Mouse (Mus musculus) right cerebral cortex, postnatal 4 days (tissue): ENCODE results near the gene Cib1.
A peak's percentile ranks its signal among the peaks of the same experiment; 100 is the strongest.

Experiments
- DNase-seq: peaks from one replicate; pipeline ENCODE4 v3.0.0-alpha.2; 2022

Gene Cib1

DNA sequence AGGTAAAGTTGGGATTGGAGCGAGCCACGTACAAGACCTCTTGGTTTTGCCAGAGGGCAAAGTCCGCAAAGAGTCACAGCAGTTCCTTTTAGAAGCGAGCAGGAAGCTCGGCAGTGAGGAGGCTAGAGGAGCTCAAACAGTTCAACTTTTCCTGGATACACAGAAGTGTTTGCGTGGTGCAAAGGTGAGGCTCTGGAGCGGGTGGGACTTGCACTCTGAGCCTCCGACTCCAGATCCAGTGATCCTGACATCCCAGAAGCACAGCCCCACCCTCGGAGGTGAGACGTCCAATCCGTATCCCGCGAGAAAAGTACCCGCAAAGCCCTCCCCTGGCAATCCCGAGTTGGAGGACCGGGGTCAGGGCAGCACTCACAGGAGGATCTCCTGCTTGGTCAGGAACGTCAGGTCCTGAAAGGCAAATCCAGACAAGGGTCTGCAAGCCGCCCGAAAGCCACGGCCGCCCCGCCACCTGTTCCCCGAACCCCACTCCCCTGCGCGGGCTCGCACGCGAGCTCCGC, 583 bp downstream of the Cib1 start:
- no peak for DNase-seq

DNA sequence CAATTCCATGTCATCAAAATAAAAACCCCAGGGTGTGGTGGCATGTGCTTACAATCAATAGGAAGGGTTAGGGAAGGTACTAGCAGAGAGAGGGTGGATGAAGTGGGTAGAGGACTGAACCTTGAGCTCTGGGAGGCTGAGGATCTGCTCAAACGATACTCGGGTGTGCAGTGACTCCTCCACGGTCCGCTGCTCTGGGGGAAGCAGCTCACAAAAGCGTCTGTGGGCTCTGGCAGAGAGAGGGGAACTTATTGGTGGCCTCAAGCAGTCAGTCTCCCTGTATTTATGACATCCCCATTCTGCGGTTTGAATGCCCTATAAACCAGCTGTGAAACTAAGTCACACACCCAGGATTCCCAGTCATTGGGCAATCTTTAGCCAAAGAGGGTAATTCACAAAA, 2.4 kb downstream of the Cib1 start:
- no peak for DNase-seq

DNA sequence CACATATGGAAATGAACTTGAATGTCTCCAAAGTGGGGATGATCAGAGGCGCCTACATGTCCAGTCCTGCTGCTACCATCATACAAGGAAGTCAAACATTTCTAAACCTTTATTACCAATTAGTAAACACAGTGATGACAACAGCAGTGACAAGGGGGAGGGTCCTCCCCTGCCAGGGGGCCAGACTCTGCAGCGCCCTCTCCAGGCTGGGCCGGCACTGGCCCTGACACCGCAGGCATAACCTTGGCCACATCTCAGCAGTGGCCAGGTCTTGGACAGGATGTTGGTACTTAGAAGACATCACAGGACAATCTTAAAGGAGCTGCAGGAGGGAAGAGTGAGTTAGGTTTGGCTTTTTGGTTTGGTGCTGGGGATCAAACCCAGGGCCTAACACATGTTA, 5.5 kb downstream of the Cib1 start:
- DNase-seq = no peak

DNA sequence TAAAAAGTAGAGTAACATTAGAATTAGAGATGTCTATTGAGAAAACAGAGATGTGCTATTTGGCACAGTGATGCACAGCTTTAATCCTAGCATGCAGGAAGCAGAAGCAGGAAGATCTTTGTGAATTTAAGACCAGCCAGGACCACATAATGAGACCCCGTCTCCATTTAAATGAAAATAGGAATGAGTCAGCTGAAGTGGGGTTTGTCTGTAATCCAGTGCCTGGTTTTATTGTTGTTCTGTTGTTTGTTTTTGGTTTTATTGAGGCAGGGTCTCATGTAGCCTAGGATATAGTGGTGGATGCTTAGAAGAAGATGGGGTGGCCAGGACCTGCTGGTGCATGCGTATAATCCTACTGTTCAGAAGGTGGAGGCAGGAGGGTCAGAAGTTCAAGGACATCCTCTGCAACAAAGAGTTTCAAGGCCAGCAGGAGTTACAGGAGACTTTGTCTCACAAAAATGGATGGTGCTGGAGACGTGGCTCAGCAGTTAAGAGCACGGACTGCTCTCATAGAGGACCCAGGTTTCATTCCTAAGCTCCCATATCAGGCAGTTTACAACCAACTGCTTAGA, 11.3 kb downstream of the Cib1 start:
- no peak for DNase-seq

DNA sequence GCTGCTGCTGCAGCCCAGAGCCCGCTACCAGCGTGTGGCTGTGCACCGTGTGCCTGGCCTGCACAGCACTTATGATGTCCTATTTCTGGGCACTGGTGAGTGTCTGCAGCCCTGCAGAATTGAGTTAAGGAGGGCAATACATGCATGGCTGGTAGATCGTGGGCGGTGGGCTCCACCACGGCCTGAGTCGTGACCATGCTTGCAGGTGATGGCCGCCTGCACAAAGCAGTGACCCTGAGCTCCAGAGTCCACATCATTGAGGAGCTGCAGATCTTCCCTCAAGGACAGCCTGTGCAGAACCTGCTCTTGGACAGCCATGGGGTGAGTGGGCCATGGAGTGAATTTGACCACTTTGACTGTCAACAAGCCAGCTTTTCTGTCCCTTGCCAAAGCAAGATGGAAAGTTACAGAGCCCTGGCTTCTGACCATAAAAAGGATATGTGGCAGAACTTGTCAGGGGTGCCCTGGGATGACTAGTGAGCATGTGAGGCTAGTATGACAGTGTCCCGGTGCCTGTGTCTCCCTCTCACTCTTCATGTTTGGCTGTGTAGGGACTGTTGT, 12.3 kb downstream of the Cib1 start:
- no peak for DNase-seq

DNA sequence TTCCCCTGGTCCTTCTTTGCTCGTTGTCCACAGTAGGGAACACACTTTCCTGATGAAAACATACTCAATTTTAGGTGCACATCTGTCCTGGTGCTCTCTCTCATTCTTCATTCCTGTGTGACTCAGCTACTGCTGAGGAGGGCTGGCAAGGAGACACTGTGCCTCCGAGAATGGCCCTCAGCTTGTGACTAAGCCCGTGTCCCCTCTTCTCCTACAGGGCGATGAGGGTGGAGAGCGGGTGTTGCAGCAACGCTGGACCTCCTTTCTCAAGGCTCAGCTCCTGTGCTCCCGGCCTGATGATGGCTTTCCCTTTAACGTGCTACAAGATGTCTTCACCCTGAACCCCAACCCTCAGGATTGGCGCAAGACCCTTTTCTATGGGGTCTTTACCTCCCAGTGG, 13.9 kb downstream of the Cib1 start:
- DNase-seq = no peak

DNA sequence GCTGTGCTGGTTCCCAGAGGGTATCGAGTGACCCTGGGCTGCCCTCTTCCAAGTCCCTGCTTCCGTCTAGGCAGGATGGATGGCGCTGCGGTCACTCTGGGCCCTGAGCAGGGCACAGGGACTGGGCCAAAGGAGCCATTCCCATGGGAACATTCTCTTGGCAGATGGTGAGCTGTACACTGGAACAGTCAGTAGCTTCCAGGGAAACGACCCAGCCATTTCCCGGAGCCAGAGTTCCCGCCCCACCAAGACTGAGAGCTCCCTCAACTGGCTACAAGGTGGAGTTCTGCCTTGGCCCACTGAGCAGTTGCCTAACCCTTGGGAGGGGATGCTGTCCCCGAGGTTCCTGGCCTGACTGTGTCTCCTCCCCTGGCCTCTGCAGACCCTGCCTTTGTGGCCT, 16.0 kb downstream of the Cib1 start:
- DNase-seq = no peak

DNA sequence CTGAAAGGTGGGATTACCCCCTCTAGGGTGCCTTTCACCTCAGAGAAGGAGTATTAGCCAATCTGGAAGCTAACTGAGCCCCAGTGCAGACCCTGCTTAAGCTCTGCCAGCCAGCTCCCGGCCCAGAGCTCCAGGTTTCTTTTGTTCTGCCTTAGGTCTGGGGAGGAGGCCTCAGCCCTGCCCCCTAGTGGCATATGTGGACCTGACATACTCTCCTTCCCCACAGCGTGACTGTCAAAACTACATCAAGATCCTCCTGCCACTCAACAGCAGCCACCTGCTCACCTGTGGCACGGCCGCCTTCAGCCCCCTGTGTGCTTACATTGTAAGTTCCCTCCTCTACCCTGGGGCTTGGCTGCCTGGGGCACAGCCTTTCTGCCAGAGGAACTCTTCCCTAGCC, 17.2 kb downstream of the Cib1 start:
- DNase-seq = peak; percentile 85

DNA sequence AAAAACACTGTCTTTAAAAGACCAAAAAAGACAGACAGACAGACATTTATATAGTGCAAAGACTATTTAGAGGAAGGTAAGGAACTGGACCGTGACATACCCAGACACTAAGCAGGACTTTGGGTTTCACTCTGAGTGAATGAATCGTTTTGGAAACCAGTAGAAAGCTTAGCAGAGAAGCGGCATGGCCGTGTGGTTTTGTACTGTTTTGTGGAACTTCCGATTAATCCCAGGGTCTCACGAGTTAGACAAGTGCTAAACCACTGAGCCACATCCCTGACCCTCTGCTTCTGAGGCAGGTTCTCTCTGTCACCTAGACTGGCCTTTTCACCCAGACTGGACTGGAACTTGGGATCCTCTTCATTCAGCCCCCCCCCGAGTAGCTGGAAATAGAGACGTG, 18.2 kb downstream of the Cib1 start:
- DNase-seq = no peak

DNA sequence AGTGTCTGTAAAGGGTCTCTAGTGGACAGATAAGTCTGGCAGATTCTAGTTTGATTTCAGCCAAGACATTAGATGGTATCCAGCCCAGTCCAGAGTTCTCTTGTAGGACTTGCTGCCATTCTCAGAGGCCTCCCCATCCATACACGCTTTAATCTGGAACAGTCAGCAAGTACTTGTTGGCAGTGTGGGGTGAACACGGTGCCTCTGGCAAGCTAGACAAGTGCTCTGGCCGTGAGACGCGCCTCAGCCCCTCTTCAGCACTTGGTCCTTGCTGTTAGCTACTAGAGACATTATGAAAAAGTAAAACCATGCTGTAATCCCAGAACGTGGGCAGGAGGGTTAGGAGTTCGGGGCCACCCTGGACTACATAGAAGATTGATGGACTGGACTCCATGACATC, 19.0 kb downstream of the Cib1 start:
- DNase-seq = no peak

DNA sequence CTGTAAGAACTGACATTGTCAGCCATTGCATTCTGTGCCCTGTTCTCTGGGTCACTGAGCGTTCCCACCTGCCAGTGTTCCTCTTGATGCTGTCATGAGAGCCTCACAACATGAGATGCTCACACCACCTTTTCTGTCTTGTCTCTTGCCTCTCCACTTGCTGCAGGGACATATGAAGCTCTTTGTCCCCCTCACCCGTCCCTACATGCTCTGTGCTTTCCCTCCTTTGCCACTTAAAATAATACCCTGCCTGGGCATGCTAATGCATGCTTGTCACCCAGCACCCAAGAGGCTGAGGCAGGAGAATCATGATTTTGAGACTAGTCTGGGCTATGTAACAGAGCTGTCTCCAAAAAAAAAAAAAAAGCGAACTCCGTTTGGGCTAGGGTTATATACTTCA, 21.6 kb downstream of the Cib1 start:
- no peak for DNase-seq

DNA sequence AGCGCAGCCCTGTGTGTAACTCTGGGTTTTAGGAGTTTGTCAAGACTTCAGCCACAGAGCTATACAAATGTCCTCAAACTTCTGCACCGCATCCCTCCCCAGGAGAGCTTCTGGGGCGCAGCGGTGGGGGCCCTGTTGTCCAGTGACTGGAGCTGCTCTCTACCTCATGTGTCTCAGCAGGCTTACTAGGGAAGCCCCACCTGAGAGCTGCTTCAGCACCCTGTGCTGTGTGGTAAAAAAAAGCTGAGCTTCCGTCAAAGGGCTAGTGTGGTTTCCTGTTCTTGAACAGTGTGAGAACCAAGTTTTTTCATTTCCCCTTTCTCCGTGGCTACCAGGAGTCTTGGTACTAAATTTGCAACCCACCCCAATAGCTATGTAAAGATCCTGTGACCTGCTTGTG, 22.9 kb downstream of the Cib1 start:
- no peak for DNase-seq

DNA sequence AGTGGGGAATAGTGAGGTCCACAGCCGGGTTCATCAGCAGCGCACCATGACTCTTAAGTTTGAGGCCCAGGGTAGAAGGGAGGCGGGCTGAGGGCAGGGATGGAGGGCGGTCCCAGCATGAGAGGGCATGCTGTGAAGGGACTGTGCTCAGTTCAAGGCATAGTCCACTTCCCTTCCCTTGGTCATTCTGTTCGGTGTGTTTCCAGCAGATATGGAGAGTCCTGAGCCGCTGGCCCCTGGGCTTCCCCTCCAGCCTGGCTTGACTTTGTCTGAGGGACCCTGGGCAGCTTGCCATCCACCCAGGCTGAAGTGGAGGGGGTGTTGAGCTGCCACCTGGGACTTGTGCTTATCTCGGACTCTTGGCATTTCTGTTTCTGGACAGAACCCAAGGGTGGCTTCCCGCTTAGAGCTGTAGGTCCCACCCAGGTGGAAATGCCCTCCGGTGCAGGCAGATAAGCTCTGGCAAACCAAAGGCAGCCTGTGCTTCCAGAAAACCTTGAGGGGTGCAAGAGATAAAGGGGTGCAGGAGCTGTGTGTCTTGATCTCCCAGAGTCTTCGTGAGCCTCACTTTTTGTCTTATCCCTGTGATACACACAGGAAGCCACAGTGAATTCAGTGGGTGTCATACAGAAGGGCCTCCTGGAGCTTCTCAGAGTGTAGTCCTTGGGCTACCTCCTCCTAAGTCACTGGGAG, 23.7 kb downstream of the Cib1 start:
- no peak for DNase-seq

DNA sequence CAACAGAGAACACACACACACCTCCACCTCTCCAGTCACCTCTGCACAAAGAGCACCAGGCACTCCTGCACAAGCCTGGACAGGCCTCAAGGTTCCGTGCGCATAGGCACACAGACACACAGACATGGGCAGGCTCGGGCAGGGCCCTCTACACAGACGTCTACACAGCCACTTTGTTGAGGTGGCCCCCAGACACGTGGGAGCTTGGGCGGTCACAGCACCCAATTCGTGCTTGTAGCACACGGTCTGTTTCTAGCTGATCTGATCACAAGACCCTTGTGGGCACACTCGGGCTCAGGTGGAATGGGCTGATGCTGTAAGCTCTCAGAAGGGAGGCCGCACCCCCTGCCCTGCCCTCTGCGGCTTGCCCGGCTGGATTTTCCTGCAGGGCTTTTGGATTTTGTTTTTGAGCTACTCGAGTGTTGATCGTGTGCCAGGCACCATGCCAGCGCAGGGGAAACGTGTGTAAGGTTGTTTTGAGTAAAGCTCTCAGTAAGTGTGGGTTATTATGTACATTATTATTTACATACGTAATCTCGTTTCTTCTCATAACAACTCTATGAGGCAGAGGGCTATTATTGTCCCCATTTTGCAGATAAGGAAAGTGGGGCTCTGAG, 24.5 kb downstream of the Cib1 start:
- no peak for DNase-seq

DNA sequence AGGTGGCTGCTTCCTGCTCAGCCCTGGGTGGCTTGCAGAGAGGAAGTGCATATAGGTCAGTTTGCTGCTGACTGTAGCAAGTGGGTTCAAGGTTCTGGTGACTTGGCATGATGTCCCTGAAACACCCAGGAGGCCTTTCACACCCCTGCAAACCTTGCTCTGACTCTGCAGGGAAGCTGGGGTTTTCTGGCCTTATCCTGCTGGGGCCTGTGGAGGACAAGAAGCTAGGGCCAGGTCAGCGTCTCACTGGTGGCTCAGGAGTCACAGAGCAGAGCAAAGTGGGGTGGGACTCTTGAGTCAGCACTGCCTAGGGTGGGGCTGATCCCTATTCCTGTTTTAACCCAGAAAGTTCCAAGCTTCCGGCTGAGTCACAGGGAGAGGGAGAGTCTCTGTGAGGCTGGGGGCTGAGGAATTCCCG, 25.3 kb downstream of the Cib1 start:
- no peak for DNase-seq

DNA sequence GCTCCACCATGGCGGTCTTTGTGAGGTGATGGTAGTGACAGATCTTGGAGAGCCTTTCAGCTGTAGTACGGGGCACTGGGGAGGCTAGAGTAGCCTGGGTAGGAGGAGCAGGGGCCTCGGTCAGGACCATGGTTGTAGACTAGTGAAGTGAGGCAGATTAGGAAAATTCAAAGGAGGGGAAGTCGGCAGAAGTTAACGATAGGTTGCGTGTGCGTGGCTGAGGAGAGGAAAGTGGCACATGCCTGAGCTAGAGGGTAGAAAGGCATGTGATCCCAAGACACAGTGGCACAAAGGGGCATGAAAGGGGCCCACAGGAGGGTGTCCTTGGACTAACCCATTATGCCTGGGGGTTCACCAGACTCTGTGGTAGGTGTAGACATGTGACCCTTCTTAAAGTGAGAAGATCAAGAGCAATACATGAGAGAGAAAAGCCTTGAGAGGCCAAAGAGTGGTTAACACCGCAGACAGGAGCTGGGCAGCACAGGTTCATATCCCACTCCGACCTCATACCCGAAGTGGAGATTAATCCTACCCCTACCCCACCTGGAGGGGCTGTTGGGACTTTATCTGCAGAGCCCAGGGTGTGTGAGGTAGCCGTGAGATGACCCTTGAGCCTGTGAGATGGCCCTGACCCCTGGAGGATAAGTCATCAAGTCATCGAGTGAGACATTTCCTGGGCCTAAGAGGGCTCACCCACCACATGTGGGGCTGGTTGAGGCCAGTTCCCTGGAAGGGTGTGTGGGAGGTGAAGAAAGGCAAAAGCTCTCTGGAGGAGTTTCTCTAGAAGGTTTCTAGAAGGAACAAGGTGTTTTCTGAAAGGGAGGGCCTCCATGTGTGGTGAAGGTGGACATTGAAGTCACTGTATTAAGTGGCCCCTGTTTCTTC, 26.7 kb downstream of the Cib1 start:
- no peak for DNase-seq

DNA sequence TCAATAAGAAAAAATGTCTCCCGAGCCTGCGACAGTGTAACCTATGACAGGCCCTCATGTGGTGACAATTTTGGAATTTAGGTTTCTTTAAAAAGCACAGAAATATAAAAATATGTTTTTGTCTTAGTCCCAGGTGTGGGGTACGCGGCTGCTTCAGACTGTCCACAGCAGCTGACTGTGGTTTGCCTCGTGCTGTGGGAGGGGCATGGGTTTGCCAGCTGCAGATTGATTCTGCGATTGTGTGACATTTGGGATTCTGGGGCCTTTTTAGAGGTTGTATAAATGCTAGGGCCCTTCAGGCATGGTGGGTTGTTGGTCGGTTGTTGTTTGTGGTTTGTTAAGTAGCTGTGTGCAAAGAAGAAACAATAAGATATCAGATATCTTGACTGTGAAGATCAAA, 27.7 kb downstream of the Cib1 start:
- DNase-seq = no peak

DNA sequence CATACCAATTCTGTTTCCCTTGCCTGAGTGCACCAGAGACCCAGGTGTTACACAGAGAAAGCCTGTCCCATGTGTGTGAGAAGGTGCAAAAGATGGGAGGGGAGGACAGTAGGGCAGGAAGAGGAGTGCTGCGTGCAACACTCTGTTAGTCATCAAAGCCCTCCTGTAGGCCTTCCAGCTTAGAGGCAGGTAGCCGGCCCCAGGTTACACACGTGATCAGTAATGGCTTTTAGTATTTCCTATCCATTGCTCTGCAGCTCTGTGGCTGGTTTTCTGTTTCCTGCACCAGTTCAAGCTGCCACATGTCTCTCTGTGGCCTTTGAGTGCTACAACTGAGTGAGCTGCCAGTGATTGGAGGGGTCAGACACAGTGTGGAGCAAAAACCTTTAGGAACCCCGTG, 28.3 kb downstream of the Cib1 start:
- DNase-seq = no peak

DNA sequence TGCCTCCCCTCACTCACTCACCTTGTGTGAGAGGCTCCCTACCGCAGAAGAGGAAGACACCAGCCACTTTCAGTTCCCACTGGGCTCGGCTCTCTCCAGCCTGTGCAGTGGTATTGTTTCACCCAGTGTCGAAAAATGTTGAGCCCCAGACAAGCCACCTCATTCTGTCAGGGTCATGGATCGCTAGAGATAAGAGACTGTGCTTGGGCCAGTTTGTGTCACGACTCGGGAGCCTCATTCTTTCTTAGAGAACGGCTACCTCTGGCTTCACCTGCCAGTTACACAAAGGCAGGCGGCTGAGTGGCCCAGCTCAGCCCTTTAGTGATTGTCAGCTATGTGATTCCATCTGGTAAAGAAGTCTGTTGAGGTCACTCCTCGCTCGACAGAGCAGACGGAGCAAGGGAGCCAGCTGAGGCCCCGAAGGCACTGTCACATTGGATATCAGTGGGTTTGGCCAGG, 28.9 kb downstream of the Cib1 start:
- no peak for DNase-seq

DNA sequence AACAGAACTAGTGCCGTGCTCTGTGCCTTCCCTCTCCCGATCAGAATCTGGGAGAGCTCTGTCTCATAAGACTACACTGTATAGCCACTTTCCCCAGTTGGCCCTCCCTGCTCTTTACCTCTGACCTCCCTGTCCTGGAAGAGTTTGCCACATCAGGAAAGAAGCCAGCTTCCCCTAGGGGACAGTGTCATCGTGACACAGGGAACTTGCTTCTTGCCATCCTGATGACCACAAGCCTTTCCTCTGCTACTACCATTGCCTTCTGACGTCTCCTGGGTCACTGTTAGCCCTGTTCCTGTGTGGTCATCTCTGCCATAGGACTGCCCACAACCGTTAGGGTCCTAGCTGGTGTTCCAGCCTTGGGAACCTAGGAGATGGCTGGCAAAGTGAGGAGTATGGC, 29.7 kb downstream of the Cib1 start:
- DNase-seq = no peak

DNA sequence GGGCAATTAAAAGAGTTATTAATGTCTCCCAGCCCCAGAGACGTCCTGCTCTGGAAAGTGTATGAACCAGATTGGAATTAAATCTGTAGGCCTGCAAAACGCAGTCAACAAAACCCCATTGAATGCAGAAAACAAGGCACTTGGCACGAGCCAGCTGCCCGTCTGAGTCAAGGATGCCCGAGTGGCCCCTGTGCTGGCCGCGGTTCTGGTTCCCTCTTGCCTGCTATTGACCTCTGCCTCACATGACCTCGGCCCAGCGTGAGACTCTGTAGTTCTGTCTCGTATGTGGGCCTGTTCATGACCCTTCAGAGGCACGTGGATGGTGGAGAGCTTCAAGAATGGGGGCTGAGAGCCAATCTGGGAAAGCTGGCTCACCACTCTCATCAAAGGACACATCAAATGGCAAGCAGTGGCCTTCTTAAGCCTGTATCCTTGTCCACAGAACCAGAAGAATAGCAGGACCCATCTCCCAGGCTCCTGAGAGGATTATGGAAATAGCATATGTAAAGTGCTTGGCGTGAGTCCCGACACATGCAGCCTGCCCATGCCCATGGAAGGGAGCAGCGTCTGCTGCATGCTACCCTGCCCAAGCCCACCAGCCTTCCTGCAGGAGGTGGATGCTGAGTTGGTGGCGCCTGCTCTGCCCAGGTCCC, 30.6 kb downstream of the Cib1 start:
- DNase-seq = peak; percentile 45

DNA sequence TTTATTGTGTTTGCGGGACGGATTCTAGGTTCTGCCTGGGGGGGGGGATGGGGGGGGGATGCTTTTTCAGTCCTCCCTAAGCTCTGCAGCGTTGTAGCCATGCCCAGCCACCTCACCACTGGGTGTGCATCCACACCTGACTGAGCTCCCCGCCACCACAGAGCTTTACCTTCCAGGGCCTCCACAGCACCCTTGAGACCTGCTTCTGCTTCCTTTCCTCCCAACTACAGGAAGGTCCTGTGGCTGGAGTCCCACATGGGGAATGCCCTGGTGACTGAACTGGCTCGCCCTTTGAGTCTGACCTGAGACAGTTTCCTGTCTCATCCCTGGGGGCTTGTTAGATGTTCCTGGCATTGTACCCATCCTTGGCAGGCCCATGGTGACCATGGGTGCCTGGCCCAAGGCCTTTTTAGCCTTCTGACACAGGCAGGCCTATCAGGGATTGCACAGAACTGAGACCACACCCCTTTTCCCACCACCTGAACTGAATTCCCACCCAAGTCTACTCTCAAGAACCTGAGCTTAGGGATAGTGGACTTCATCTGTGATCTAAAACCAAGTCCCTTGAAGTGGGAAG, 31.6 kb downstream of the Cib1 start:
- DNase-seq = no peak
